Mouse (Mus musculus): ENCODE results near the gene Tmem127. TPM values are rescaled to one million over a fixed set of nuclear protein-coding genes. Genes with fewer than 3 reads are reported as not detected.
"Not testable (repeated sequence)": the region's sequence is repeated elsewhere in the genome, so short reads cannot be mapped to it uniquely, and the experiment has no call there.

The Tmem127 gene
- polyA plus RNA-seq, 1 experiment from 2014 or later = 26.3 TPM

- WGBS = 93% methylated on average over 4 of the region's 4 CpGs
- H3K27ac ChIP-seq; H3K4me3 ChIP-seq; H3K9me3 ChIP-seq (replicated peaks); DNase-seq (ENCODE audit: low spot score); H3K27me3 ChIP-seq (ENCODE audit: low read depth, poor library complexity, severe bottlenecking): not testable (repeated sequence)
- peaks cover 12% of the 10 kb centered on the region for H3K36me3 ChIP-seq
- H3K4me1 ChIP-seq = peaks cover 15% of the 10 kb centered on the region
Measured at GRCm38 (mm10) chr2:127272049-127272448, 24.3 kb downstream of the Tmem127 start.

- H3K4me3 ChIP-seq = no peak overlapping the region
- H3K27me3 ChIP-seq (ENCODE audit: low read depth, poor library complexity, severe bottlenecking) = no peaks in the 10 kb centered on the region
- H3K27ac ChIP-seq = no peak overlapping the region
- no peaks in the 10 kb centered on the region for H3K9me3 ChIP-seq (replicated peaks)
- 98% methylated on average over 3 of the region's 3 CpGs for WGBS
- no peak for DNase-seq (ENCODE audit: low spot score)
- H3K4me1 ChIP-seq = peaks cover 15% of the 10 kb centered on the region
- H3K36me3 ChIP-seq = peaks cover 12% of the 10 kb centered on the region
Measured at GRCm38 (mm10) chr2:127272806-127273205, 25.1 kb downstream of the Tmem127 start.

- 86% methylated on average over 2 of the region's 2 CpGs for WGBS
- no peak for DNase-seq (ENCODE audit: low spot score)
- no peaks in the 10 kb centered on the region for H3K27me3 ChIP-seq (ENCODE audit: low read depth, poor library complexity, severe bottlenecking)
- H3K9me3 ChIP-seq (replicated peaks) = no peaks in the 10 kb centered on the region
- H3K36me3 ChIP-seq = peaks cover 12% of the 10 kb centered on the region
- no peak overlapping the region for H3K4me3 ChIP-seq
- no peak overlapping the region for H3K27ac ChIP-seq
- peaks cover 15% of the 10 kb centered on the region for H3K4me1 ChIP-seq
Measured at GRCm38 (mm10) chr2:127274590-127274989, 26.9 kb downstream of the Tmem127 start.

- H3K27ac ChIP-seq = no peak overlapping the region
- H3K36me3 ChIP-seq = peaks cover 12% of the 10 kb centered on the region
- H3K27me3 ChIP-seq (ENCODE audit: low read depth, poor library complexity, severe bottlenecking) = no peaks in the 10 kb centered on the region
- H3K9me3 ChIP-seq (replicated peaks) = no peaks in the 10 kb centered on the region
- WGBS = 86% methylated on average over 5 of the region's 5 CpGs
- DNase-seq (ENCODE audit: low spot score) = no peak
- H3K4me3 ChIP-seq = no peak overlapping the region
- H3K4me1 ChIP-seq = peaks cover 15% of the 10 kb centered on the region
Measured at GRCm38 (mm10) chr2:127275551-127276320, 28.0 kb downstream of the Tmem127 start.

- no peak for DNase-seq (ENCODE audit: low spot score)
- Histone ChIP-seq H3K4me3 (no peak overlapping the region), H3K27me3 (ENCODE audit: low read depth, poor library complexity, severe bottlenecking) (no peaks in the 10 kb centered on the region), H3K27ac (no peak overlapping the region), H3K36me3 (peaks cover 4% of the 10 kb centered on the region; the same call in 1 of the 2 replicates), H3K4me1 (peaks cover 6% of the 10 kb centered on the region; the same call in 1 of the 2 replicates), H3K9me3 (replicated peaks) (no peaks in the 10 kb centered on the region)
Measured at GRCm38 (mm10) chr2:127278162-127278561, 30.5 kb downstream of the Tmem127 start.

GRCm38 (mm10) chr2:127292250-127292649 is 44.5 kb downstream of the Tmem127 start:
- DNase-seq (ENCODE audit: low spot score) = no peak
- Histone ChIP-seq H3K4me3 (no peak overlapping the region), H3K4me1 (no peaks in the 10 kb centered on the region), H3K27me3 (ENCODE audit: low read depth, poor library complexity, severe bottlenecking) (no peaks in the 10 kb centered on the region), H3K36me3 (peaks cover 91% of the 10 kb centered on the region), H3K27ac (no peak overlapping the region), H3K9me3 (replicated peaks) (no peaks in the 10 kb centered on the region)
- WGBS = 89% methylated on average over 4 of the region's 4 CpGs

GRCm38 (mm10) chr2:127297001-127297805 is 49.5 kb downstream of the Tmem127 start:
- peaks cover 7% of the 10 kb centered on the region; the same call in 1 of the 2 replicates for H3K4me1 ChIP-seq
- no peaks in the 10 kb centered on the region for H3K9me3 ChIP-seq (replicated peaks)
- peaks cover 89% of the 10 kb centered on the region for H3K36me3 ChIP-seq
- no peaks in the 10 kb centered on the region for H3K27me3 ChIP-seq (ENCODE audit: low read depth, poor library complexity, severe bottlenecking)
- no peak overlapping the region for H3K27ac ChIP-seq
- no peak for DNase-seq (ENCODE audit: low spot score)
- WGBS = 94% methylated on average over 7 of the region's 7 CpGs
- H3K4me3 ChIP-seq = no peak overlapping the region

GRCm38 (mm10) chr2:127298056-127298455 is 50.3 kb downstream of the Tmem127 start:
- Histone ChIP-seq H3K9me3 (replicated peaks) (no peaks in the 10 kb centered on the region), H3K27ac (no peak overlapping the region), H3K4me3 (no peak overlapping the region), H3K36me3 (peaks cover 80% of the 10 kb centered on the region), H3K4me1 (peaks cover 7% of the 10 kb centered on the region; the same call in 1 of the 2 replicates), H3K27me3 (ENCODE audit: low read depth, poor library complexity, severe bottlenecking) (no peaks in the 10 kb centered on the region)
- WGBS = 96% methylated on average over 1 of the region's 1 CpGs
- no peak for DNase-seq (ENCODE audit: low spot score)

- no peak for DNase-seq (ENCODE audit: low spot score)
- Histone ChIP-seq H3K9me3 (replicated peaks) (no peaks in the 10 kb centered on the region), H3K27ac (no peak overlapping the region), H3K4me3 (no peak overlapping the region), H3K36me3 (peaks cover 55% of the 10 kb centered on the region), H3K4me1 (peaks cover 7% of the 10 kb centered on the region; the same call in 1 of the 2 replicates), H3K27me3 (ENCODE audit: low read depth, poor library complexity, severe bottlenecking) (no peaks in the 10 kb centered on the region)
- WGBS = 85% methylated on average over 3 of the region's 3 CpGs
Measured at GRCm38 (mm10) chr2:127300701-127301100, 53.0 kb downstream of the Tmem127 start.

- no peak overlapping the region for H3K27ac ChIP-seq
- no peaks in the 10 kb centered on the region for H3K9me3 ChIP-seq (replicated peaks)
- no peaks in the 10 kb centered on the region for H3K27me3 ChIP-seq (ENCODE audit: low read depth, poor library complexity, severe bottlenecking)
- peaks cover 43% of the 10 kb centered on the region for H3K36me3 ChIP-seq
- WGBS = 91% methylated on average over 3 of the region's 3 CpGs
- H3K4me1 ChIP-seq = peaks cover 7% of the 10 kb centered on the region; the same call in 1 of the 2 replicates
- no peak for DNase-seq (ENCODE audit: low spot score)
- H3K4me3 ChIP-seq = no peak overlapping the region
Measured at GRCm38 (mm10) chr2:127301883-127302282, 54.2 kb downstream of the Tmem127 start.

- H3K27me3 ChIP-seq (ENCODE audit: low read depth, poor library complexity, severe bottlenecking); H3K27ac ChIP-seq; DNase-seq (ENCODE audit: low spot score); H3K9me3 ChIP-seq (replicated peaks); H3K4me3 ChIP-seq; H3K4me1 ChIP-seq: not testable (repeated sequence)
- peaks cover 20% of the 10 kb centered on the region for H3K36me3 ChIP-seq
- 94% methylated on average over 4 of the region's 4 CpGs for WGBS
Measured at GRCm38 (mm10) chr2:127304192-127304591, 56.5 kb downstream of the Tmem127 start.

- H3K36me3 ChIP-seq = peaks cover 15% of the 10 kb centered on the region
- DNase-seq (ENCODE audit: low spot score) = no peak
- H3K27me3 ChIP-seq (ENCODE audit: low read depth, poor library complexity, severe bottlenecking) = no peaks in the 10 kb centered on the region
- H3K27ac ChIP-seq = no peak overlapping the region
- no peaks in the 10 kb centered on the region for H3K4me1 ChIP-seq
- H3K4me3 ChIP-seq = no peak overlapping the region
- WGBS = 86% methylated on average over 3 of the region's 3 CpGs
- no peaks in the 10 kb centered on the region for H3K9me3 ChIP-seq (replicated peaks)
Measured at GRCm38 (mm10) chr2:127304609-127305210, 57.0 kb downstream of the Tmem127 start.

GRCm38 (mm10) chr2:127306123-127306522 is 58.4 kb downstream of the Tmem127 start:
- Histone ChIP-seq H3K4me1 (no peaks in the 10 kb centered on the region), H3K27ac (no peak overlapping the region), H3K4me3 (no peak overlapping the region), H3K36me3 (peaks cover under 1% of the 10 kb centered on the region; the same call in 1 of the 2 replicates), H3K9me3 (replicated peaks) (no peaks in the 10 kb centered on the region), H3K27me3 (ENCODE audit: low read depth, poor library complexity, severe bottlenecking) (no peaks in the 10 kb centered on the region)
- DNase-seq (ENCODE audit: low spot score) = no peak
